Mouse (Mus musculus): ENCODE measurements around the gene Camp.

Gene Camp

DNA sequence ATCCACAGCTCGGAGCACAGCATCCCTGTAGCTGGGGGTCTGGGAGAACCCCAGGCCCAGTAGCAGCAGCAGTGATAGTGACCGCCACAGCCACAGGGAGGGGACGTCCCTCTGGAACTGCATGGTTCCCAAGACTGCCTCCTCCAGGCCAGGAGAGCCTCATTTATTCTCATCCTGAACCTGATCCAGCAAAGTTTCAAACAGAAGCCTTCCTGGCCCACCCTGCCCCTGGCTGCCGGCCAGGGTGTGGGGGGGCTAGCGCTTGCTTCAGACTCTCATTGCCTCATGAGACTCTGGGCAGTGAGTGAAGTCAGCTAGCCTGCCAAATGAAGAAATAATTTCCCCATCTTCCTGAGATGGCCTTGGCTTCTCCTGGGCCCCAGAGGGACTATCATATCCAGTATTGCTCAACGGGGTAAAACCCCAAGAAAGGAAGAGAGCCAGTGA, at the start of gene Camp:
Gene Camp (minus strand): TSS at position 306 of the 447 bp plus-strand sequence.
- no peak for DNase-seq

DNA sequence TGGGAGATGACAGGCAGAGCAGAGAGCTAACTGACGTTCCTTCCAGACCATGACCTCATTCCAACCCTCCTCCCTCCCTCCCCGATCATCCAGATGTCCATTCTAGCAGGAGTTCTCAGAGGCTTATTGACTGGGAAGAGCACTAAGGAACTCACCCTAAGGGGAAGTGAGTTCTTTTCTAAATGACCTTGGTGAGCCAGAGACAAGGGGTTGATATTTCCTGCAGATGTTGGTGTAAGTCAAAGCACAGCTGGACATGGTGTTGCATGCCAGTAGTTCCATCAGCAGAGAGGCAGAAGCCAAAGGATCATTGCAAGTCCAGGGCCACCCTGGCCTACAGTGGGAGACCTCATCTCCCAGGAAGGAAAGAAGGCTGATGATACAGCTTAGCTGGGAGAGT, 48.6 kb upstream of the Camp start:
- no peak for DNase-seq

DNA sequence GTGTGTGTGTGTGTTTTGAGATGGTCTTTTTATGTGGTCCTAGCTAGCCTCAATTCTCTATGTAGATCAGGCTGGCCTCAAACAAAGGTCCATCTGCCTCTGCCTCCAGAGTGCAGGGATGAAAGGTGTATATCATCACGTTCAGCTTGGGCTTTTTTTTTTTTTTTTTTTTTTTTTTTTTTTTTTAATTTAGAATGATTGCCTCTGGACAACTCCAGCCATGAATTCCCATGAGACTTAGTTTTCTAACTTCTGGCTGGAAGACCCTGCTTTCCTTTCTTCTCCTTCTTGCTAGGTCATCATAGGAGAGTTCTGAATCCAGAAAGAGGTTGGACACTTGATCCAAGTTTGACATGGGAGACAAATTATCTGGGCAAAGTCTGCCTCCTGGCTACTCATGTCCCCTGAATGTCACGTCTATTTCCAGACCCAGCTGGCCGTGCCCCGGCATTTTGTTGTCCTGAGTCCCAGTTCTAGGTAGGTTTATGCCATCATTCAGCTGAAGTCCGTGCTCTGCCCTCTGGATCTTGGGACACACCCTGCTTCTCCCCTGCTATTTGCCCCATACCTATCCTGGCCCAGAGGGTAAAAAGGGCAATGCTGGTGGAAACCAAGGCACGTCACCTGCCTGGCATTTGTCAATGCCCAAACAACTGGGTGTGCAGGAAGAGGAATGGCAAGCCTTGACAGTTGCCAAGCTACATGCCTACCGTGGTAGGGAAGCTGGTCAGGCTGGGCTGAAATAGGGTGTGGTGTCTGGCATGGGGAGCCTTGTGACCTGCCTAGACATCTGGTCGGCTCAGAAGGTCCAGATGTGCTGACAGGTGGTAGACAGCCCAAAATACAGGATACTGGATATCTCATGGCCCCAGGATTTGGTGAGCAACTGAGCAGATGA, 47.1 kb upstream of the Camp start:
- DNase-seq = no peak

DNA sequence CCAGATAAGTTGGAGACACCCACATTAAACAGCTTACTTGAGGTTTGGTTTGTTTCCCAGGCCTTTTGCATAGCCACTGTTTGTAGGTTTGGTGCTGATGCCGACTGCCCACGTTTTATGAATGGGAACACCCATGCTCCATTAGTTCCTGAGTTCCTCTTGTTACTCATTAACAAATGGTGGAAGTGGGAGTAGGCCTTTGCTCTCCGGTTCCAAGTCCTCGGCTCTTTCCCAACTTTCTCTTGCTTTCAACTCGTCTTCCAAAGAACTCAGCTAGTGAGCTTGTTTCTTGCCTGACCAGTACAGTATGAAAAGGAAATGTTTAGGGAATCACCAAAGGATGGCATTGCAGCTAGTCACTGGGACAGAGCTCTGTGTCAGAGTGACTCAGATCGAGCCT, 46.2 kb upstream of the Camp start:
- no peak for DNase-seq

DNA sequence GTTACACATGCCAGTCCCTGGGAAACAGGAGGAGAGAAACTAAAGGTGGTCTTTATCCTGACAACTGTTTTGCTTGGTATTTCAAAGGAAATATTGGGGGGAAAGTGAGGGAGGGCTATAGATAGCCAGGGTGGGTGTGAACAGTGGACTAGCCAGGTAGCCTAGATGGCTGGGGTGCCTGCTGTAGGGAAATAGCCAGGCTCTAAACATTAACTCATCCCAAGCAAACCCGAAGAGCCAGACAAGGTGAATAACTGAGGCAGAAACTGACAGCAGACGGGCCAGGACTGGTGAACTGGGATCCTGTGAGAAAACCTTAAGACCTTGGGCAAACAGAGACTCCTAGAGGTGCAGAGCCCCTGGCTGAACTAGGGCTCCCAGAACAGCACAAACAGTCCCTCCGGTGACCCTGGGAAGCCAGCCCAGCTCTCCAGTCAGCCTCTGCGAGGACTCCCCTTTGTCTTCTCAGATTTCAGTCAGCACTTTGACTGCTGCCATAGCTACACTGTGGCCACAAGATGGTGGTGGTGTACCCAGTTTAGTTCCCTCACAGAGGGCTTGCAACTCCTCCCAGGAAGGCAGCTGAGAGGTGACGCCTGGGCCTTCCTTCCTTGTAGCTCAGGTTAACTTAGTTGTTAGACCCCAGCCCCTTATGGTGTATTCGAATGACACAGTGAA, 45.1 kb upstream of the Camp start:
- peak; percentile 64 for DNase-seq

DNA sequence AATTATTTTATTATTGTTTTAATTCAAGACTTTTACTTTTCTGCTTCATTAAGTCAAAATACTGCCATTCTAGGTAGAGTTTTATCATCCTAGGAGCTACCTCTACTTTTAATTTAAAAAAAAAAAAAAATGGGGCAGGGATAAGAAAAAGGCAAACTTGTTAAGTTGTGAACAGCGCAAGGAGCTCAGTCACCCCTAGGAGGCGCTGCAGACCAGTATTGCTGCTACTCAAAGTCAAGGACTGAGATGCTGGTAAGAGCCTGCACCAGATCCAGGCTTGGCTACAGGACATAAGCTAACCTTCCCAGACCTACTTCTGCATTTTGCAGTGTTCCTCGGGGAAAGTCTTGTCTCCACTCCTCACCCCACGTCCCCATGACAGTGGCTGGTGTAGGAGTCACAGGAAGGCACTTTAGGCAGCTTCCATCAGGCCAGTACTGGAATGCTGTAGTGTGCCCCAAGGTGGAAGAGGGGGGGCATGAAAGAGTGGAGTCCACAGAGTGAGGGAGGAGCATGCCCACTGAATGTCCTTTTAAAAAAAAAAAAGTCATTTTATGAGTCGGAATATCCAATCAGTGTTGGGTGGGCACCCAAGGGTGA, 43.3 kb upstream of the Camp start:
- DNase-seq = peak; percentile 73

DNA sequence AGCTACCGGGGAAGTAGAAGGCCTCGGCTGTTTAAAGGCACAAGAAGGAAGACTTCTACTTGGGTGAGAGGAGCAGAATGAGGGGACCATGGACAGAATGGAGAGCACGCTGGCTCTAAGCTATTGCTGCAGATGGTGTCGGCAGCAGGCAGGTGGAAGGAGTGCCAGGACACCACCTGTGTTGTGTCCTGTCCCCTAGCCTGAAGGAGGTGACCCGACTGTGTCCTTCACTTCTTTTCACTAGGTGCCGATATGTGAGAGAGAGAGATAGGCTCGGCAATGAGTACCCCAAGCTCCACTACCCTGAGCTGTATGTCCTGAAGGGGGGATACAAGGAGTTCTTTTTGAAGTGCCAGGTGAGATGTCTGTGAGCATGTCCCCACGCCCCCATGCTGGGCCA, 42.1 kb upstream of the Camp start:
- no peak for DNase-seq

DNA sequence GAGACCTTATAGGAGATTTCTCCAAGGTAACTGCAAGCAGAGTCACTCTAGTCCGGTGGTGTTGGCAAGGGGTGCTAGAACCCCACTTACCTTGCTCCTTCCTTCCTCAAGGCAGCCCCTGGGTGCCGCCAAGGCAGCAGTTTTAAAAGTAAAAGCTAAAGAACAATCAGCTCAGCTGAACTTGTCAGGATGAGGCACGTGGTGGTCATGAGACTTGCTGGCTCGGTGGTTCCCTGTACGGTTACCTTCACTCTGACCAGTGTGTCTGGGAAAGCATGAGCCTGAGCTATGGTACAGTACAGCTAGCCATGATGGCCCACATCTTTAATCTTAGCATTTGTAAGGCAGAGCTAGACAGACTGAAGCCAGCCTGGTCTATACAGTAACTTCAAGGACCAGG, 37.9 kb upstream of the Camp start:
- no peak for DNase-seq

DNA sequence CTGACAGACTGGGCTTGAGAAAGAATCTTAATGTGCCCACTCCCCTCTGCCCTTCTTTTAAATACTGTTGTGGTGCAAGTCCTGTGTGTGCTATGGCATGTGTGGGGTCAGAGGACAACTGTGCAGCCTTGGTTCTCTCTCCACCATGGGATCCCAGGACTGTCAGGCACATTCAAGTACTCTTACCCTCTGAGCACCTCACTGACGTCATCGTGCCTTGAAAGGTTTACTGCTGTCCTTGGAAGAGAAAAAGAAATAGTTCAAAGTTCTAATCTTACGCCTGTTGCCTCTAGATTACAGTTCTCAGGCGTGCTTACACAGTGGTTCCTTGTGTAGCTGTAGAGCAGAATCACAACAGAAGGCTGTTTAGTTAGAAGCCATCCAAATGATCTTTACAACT, 36.8 kb upstream of the Camp start:
- no peak for DNase-seq

DNA sequence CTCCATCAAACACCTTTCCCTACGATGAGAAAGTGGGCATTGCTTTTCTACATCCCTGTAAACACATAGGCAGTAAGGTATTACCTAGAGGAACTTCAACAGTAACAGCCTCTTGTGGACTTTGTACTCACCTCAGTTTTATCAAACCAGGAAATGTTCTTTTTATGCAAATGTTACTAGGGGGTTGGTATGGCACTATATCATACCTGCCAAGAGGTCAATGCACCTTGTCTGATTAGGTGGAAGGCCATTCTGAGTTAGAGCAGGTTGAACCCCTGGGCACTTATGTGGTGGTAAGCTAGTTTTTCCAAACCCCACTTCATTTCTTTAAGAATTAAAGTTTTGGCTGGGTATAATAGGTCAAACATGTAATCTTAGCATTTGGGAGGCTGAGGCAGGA, 29.9 kb upstream of the Camp start:
- no peak for DNase-seq

DNA sequence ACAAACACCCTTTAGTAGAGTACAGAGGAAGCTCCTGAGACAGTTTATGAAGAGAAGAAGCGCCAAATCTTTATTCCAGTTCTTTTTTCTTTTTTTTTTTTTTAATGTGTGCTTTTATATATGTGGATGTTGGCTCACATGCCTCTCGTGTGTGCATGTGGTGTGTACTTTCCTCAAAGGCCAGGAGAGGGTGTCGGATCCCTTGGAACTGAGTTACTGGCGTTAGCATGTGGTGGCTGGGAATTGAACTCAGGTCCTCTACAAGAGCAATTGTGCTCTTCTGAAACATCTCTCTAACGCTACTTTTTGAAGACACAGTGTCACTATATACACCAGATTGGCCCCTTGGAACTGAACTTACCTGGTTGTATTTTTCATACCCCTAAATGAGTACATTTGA, 28.2 kb upstream of the Camp start:
- no peak for DNase-seq

DNA sequence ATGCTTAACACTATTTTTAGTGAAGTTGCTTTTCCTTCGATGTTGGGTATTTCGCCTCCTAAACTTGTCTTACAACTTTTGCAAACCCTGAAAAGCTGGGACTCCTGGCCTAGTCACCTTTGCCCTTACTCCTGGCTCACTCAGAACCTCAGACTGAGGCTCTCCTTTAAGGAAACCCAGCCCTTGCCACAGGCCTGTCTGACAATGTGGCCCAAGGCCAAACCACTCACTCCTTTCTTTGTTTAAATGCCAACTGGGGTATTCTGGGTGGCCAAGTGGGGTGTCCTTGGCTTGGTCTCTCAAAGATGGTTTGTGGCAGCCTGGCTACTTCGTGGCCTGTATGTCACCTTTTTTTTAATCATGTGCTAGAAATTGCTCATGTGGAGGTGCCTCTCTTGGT, 27.3 kb upstream of the Camp start:
- peak; percentile 16 for DNase-seq

DNA sequence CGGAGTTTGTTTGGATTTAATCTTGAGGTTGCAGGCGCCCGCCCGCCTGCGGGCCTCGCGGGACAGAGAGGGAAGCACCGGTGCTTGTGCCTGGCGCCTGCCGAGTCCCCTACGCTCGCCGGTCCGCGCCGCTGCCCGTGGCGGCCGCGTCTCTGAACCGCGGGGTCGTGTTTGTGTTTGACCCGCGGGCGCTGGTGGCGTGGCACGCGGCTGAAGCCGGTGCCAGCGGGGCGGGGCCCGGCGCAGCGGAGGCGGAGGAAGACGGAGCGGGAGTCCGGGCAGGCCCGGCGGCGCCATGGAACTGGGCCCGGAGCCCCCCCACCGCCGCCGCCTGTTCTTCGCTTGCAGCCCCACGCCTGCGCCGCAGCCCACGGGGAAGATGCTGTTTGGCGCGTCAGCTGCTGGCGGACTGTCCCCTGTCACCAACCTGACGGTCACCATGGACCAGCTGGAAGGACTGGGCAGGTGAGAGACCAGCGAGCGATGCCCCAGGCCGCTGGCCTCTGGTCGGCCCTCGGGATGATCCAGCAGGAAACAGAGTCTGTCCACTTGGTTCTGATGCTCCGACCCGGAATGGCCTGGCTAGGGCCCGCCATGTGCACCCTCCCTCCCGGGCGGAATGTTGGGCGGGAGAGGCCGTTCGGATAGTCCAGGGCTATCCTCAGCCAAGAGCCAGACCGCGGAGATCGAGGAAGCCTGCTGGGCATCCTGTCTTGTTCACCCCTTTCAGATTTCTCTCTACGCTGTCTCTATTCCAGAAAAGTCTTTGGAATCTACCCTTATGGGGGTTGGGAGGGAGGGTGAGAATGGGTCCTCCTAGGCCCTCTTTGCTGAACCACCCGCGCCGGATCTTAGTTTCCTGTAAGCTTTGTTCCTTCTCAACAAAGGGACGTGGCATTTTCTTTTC, 26.5 kb upstream of the Camp start:
- peak; percentile 47 for DNase-seq

DNA sequence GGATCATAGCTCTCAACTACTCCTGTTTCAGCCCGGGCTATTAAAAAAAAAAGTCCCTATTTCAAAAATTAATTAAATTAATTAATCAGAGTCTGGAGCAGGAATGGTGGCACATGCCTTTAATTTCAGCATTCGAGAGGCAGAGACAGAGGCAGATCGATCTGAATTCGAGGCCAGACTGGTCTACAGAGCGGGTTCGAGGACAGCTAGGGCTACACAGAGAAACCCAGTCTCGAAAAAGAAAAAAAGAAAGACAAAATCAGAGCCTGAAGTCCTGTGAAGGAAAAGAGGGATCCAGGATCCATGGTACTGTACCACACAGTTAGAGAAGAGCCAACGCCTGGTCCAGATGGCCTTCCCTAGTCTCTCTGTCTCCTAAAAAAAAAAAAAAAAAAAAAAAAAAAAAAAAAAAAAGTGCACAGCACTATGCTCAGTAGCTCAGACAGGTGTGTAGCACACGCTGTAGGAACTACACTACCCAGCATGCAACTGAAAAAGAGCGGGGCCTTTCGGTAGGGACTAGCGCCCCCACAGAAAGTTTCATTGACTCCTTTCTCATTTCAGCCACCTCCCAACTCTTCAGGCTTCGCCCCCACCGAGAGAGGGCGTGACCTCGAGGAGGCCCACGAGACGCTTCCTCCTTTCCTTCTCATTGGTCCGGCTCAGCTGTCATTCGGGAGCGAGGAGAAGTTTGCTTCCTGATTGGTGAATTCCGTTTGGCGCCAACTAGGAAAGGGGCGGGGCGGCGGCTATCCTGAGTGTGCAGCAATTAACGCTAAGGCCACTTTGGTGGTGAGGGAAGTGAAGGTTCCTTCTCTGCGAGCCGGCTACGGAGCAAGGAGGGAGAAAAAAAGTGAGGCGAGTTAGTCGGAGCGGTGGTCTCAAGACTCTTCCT, 25.6 kb upstream of the Camp start, which contains the start of gene Cdc25a:
Gene Cdc25a (plus strand): TSS at position 783 of the 895 bp plus-strand sequence.
- DNase-seq = peak; percentile 96

DNA sequence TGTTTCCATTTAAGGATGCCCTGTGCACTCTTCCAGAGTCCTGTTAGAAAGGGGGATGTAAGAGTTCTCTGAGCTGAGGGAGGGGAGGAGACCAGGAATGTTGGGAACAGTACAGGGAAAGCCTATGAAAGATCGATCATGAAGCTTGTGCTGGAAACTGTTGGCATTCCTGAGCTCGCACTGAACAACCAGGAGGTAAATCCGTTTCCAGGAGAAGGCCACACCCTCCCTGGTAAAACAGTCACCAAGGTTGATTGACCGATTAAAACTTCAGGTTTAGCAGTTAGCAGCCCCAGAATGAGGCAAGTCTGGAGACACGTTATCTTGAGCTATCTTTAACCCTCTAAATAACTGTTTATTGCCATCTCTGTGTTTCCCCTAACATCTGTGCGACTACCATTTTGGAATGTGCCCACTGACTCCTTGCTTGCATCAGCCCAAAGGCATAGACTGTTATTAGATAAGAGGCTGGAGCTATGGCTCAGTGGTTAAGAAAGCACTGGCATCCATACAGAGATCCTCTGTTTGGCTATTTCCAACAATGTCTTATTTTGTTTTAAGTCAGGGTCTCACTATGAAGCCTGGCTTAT, 21.7 kb upstream of the Camp start:
- DNase-seq = no peak

DNA sequence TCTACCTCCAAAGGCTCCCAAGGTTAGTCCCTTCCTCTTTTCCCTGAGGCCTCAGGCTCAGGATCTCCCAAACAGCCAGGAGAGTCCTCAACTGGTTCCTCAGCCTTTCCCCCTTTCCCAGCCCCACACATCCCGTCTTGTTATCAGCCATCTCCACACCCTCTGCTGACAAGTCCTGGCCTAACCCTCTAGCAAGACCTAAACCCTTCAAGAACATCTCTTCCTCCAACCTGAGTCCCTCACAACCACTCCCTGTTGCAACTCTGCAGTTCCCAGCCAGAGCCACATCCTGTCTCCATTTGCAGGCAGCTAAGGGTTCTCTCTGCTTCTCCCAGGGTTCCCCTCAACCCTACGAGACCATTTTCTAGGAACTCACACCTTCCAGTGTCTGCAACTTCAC, 16.8 kb upstream of the Camp start:
- DNase-seq = no peak

DNA sequence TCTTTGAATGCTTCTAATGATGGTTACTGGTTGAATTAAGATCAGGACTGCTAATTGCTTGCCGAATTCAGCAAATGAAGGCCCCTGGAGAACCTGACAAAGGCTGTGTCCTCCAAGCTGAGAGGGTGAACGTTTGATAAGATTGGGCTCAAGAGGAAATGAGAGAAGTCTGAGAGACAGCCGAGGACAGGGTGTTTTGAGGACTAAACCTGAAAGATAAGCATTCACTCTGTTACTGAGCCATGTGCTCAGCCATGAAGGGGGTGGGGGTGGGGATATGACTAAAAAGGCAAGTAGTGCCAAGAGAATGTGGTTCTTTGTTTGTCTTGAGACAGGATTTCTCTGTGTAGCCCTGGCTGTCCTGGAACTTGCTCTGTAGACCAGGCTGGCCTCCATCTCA, 13.7 kb upstream of the Camp start:
- no peak for DNase-seq

DNA sequence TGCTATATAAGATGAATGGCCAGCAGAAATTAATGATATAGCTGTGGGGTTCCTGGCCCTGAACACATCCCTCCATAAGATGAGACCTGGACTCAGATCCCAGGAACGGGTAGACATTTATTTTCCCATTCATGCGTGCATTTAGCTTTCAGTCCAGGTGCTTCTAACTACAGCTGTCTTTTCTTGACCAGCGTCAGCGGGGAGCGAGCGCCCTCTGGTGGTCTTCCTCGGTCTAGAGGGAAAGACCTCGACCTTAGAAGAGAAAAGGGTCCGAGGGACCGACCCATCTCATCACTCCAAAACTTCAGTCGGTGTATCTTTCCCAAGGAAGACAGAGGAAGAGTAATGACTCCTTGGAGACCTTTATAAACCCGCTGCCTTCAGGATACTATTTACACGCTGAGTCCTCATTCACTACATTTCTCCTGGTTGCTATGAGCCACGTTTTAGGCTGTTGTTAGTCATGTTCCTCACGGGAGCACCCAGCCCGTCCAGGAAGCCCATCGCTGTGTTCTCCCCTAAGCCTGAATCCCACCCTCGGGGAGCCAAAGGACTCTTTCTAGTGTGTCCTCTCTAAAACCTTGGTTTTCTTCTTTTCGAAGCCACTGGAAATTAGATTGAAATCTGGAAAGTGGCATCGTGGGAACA, 13.1 kb upstream of the Camp start:
- peak; percentile 83 for DNase-seq

DNA sequence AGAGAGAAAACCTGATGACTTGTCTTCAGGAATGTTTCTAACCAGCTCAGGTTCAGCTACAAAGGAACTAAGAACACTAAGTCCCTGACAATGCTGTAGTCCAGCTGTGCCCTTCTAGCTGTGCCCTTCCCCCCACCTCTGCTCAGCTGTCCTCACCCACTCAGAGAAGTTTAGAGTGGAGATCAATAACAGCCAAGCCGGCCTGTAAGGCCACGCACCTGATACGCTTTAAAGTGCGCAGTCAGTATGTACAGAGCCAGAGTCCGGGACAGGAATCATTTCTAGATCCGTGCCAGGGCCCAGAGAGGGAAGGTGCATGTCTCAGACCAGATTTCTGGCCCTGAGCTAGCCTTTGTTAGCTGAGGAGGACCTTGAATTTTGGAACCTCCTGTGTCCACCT, 6.5 kb upstream of the Camp start:
- DNase-seq = no peak

DNA sequence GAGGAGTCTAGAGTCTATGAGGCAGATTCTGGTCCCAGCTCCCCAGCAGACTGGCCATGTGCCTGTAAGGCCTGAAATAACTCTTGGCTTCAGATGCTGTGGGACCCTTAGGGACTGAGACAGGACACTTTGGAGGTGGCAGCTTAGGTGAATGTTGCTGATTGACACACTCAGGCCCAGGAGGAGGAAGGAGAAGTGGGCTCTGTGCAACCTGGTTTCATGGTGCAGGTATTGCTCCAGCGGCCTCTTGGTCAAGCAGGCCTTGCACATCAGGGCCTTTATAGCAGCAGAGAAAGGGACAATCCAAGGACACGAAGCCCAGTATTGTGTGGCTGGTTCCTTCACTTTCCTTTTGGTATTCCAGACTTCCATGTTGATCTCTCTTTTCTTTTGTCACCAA, 4.9 kb upstream of the Camp start:
- DNase-seq = no peak

DNA sequence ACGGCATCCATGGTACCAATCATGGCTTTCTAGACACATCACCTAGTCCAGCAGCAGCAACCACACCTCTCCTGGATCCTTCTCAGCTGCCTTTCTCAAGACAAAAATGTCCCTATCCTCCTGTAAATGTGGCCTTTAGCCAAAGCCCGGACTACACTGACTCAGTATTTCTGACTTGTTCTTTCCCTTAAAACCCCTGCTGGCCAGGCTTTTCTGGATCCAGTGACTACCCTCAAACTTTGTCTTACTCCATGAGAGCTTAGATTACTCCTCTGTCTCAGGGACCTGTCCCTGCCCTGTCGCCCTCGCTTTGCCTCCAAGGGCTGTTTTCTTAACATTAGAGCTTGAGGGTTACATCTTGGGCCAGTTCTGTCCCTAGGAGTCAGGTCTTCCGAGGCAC, 682 bp upstream of the Camp start:
- no peak for DNase-seq

Data from thymus, postnatal 25 days (tissue).